Mouse (Mus musculus) hindlimb bud, embryonic 11.5 days (tissue): ENCODE results near the gene Ipo5.

Experiments used
- DNase-seq: peaks from one replicate; pipeline ENCODE4 v3.0.0-alpha.2; 2012; ENCODE audit warnings: low read depth, low spot score; ENCODE audit errors: extremely low spot score

Ipo5 gene

DNA sequence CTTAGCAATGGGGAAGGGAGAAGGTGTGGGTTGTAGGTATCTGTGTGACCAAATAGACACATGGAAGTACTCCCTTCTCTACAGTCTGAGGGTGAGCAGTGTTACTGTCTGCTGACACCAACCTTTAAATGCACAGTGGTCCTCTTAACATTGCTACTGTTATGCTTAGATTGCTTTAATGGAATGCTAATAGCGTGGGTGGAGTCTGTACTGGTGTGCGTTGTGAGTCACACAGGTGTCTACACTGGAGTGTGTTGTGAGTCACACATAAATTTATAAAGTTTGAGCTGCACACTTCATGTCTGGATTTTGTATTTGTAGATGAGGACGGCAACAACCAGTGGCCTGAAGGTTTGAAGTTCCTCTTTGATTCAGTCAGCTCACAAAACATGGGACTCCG lies 10.8 kb downstream of the Ipo5 start:
- DNase-seq, result no peak

DNA sequence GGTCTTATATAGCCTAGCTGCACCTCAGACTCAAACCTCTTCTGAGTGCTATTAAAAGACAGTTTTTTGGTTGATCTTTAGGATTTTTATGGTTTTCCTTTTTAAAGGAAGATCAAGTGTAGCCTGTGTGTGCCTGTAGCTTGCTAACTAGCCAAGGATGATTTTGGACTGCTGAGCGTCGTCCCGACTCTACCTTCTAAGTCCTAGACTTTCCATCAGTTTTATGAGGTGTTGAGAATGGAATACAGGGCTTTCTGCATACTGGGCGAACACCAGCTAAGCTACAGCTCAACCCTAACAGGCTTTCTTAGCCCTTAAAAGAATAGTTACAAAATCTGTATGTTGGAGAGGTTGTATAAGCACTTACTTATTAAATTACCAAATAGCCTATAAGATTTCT lies 13.0 kb downstream of the Ipo5 start:
- DNase-seq, result no peak

DNA sequence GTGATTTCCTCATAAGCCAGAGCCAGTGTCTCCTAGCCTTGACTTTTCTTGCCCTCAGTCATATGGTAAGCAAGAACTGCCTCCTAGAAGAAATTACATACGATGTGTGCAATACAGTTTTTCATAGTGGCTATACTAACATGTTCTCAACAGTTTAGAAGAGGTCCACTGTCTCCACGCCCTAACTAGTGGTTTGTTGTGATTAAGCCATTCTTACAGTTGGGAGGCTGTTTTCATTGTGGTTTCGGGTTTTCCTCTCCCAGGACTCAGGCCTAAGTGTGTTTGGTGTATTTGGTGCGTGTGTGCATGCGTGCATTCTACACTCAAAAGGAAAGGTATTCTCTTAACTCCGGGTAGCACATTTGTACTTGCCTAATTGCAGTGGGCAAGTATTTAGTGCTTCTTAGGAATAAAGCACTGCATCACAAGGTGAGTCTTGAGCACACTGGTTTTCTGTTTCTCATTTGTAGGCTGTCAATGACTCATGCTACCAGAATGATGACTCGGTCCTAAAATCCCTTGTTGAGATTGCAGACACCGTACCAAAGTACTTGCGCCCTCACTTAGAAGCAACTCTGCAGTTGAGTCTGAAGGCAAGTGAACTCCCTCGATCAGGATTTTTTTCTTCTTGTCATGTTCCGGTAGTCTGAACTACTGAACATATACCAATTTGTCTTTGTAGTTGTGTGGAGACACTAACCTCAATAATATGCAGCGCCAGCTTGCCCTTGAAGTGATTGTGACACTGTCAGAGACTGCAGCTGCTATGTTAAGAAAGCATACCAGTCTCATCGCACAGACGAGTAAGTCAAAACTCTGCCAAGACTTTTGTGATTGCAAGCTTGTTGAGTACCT lies 14.9 kb downstream of the Ipo5 start:
- DNase-seq, result no peak

GRCm38 (mm10) chr14:120931236-120931635 lies 20.2 kb downstream of the Ipo5 start:
- DNase-seq, result no peak

- DNase-seq, result no peak
Observed at GRCm38 (mm10) chr14:120933624-120934023, 22.6 kb downstream of the Ipo5 start.

DNA sequence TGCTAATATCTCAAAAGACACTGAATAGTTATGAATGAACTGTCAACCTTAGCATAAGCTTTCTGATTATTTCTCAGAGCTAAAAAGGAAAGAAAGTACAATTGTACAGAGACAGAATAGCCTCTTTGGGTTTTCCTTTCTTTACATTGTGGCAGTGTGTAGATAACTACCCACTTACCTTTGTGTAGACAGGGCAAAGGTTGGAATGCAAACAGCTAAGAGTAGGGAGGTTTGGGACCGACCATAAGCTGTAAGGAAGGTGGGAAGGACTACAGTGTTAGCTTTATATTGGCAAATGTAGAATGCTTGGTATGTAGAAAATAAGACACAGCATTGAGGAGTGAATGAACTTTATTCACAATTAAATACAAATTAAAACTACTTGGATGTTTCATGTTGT lies 26.1 kb downstream of the Ipo5 start:
- no peak for DNase-seq

GRCm38 (mm10) chr14:120942803-120943202 lies 31.8 kb downstream of the Ipo5 start:
- DNase-seq, result no peak

DNA sequence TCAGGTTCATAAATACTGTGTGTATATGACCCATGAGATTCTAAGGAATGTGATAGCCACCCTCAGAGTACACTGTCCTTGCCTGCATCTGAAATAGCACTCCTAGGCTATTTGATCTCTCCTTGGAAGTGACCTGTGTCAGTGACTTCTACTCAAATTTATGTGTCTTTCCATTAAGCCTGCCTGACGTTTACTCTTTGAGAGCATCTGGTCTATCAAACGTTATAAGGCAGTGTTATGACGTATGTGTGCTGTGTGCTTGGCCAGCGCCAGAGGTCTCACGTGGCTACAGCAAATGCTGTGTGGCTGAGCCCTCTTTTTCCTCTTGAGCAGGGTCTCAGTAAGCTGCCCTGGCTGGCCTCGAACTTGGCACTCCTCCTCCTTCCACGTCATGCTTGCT lies 34.1 kb downstream of the Ipo5 start:
- DNase-seq, result no peak

GRCm38 (mm10) chr14:120947104-120947503 lies 36.1 kb downstream of the Ipo5 start:
- no peak for DNase-seq

DNA sequence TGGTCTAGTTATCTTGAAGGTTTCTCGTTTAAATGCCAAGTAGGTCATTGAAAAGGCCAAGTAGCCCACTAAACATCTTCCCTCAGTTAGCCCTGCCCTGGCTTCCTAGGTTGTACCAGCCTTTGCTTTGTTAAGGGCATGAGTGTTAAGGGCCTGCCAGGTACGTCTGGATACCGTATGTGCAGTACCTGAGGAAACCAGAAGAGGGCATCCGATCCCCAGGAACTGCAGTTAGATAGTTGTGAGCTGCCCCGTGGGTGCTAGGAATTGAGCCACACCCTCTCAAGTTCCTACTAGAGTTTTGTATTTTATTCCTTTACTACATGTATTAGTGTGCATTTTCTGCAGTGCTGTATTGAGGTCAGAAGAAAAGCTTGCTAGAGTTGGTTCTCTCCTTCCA lies 38.0 kb downstream of the Ipo5 start:
- DNase-seq, result no peak

GRCm38 (mm10) chr14:120950068-120950467 lies 39.0 kb downstream of the Ipo5 start:
- no peak for DNase-seq

DNA sequence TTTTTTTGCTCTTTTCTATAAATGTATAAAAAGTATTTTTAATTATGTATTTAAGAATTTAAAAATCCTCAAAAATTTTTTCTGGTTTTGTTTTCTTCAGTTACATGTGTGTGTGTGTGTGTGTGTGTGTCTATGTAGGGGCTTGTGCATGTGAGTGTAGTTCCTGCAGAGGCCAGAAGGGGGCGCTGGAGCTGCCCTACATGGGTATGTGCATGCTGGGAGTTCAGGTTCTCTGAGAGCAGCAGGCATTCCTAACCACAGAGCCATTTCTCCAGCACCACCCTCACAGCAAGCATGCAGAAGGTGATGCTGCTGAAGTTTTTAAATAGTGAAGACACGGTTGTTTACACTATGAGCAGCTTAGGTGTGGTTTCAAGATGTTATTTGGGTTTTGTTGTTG lies 41.4 kb downstream of the Ipo5 start:
- DNase-seq, result no peak

GRCm38 (mm10) chr14:120960551-120960950 lies 49.5 kb downstream of the Ipo5 start:
- DNase-seq, result no peak

DNA sequence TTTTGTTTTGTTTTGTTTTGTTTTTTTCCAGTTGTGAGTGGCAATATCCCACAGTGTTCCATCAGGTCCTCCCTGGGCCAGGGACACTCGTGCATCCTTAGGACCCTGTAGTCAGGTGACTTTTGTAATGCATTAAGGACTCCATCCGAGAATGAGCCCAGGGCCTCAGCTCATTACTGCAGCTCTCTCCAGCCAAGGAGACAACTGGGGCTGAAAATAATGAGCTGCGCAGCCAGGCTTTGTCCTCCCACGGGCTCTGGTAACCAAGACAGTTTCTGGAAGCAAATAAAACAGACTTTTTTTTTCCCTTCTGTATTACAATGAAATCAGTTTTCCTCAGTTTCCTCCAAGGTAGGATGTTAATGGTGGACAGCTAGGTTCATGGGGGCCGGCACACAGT lies 50.0 kb downstream of the Ipo5 start:
- no peak for DNase-seq

- no peak for DNase-seq
Observed at GRCm38 (mm10) chr14:120967072-120967471, 56.0 kb downstream of the Ipo5 start.

- no peak for DNase-seq
Observed at GRCm38 (mm10) chr14:120968723-120969122, 57.7 kb downstream of the Ipo5 start.

- DNase-seq, result no peak
Observed at GRCm38 (mm10) chr14:120969673-120970072, 58.6 kb downstream of the Ipo5 start.

- DNase-seq, result no peak
Observed at GRCm38 (mm10) chr14:120970637-120971036, 59.6 kb downstream of the Ipo5 start.

- DNase-seq, result no peak
Observed at GRCm38 (mm10) chr14:120971313-120971712, 60.3 kb downstream of the Ipo5 start.

DNA sequence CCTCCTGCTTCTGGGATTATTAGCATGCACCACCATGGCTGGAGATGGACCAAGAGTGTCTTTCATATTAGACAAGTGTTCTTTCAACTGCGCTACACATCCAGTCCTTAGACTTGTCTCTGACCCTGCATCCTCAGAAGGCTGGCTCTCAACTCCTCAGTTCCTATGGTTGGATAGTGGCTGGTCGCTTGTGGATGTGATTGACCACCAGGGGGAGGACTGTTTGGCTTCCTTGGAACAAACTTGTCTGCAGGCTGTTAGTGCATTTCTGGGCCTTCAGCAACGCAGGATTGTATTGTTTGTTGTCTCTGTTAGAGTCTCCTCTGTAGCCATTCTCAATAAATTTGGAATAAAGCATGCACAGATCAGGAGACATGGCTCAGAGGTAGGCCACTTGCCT lies 68.5 kb downstream of the Ipo5 start:
- DNase-seq, result no peak

GRCm38 (mm10) chr14:120989126-120989525 lies 78.1 kb downstream of the Ipo5 start:
- DNase-seq, result no peak
